Mouse (Mus musculus) liver, postnatal 0 days (tissue): ENCODE results near the gene Ifna14.

Experiments
- CTCF ChIP-seq: sonication (generic); IDR thresholded peaks from 2 replicates; pipeline ENCODE4 v1.5.1; 2016; ENCODE audit warnings: antibody characterized with exemption, low read depth
- EP300 ChIP-seq: IDR thresholded peaks from 2 replicates; pipeline ENCODE4 v1.6.1; 2016; ENCODE audit warnings: antibody characterized with exemption, low read depth, mild to moderate bottlenecking

DNA sequence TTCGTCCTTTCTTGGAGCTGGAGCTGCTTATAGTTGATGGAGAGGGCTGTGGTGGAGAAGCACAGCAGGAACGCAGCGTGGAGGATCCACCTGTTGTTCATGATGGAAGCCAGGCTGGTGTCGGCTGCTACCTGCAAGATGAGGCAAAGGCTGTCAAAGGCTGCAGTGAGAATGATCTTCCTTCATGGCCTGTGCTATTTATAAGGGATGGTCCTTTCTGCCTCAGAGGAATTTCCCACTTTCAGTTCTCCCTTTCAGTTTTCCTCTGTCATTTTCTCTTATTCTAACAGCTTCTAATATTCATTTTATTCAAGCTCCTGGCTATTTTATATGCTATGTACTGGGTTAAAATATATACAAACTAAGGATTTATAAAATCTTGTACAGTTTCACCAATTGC is 48.9 kb downstream of the Ifna14 start, which contains the start of gene Ifnb1:
- TF ChIP-seq CTCF (no peak), EP300 (no peak)
